Mouse (Mus musculus) olfactory bulb, adult 2 months (tissue): Measurements from ENCODE around the gene Frat2. TPM values are rescaled to one million over a fixed set of nuclear protein-coding genes. Genes with fewer than 3 reads are reported as not detected.

Source experiments
- H3K27ac ChIP-seq: fragments of 200-500 bp; 2 replicates; pipeline ENCODE4 v1.5.1; 2012; ENCODE audit warnings: low read depth, low read length; ENCODE audit not compliant: insufficient read depth
- H3K4me1 ChIP-seq: fragments of 200-500 bp; 2 replicates; pipeline ENCODE4 v1.6.1; 2012; ENCODE audit warnings: low read length; ENCODE audit not compliant: control insufficient read depth, insufficient read depth
- H3K4me3 ChIP-seq: fragments of 200-500 bp; 2 replicates; pipeline ENCODE4 v1.5.1; 2012; ENCODE audit warnings: mild to moderate bottlenecking, low read depth, low read length, moderate library complexity; ENCODE audit not compliant: insufficient read depth
- CTCF ChIP-seq: fragments of 200-500 bp; IDR thresholded peaks from 2 replicates; pipeline ENCODE4 v1.5.1; 2012; ENCODE audit warnings: low read depth, mild to moderate bottlenecking, low read length, moderate library complexity; ENCODE audit not compliant: insufficient read depth
- POLR2A ChIP-seq: fragments of 200-500 bp; IDR thresholded peaks from 2 replicates; pipeline ENCODE4 v1.6.1; 2012; ENCODE audit warnings: mild to moderate bottlenecking, low read depth, low read length, moderate library complexity; ENCODE audit not compliant: insufficient read depth
- WGBS: fragments of 180-500 bp; shearing (Covaris S2); methylation state at CpG from one replicate; pipeline ENCODE4 v1.1.7; 2018; 5-methylcytosine and 5-hydroxymethylcytosine counted together
- polyA plus RNA-seq: library from polyadenylated mRNA; stranded (reverse); fragments of >200 nt; gene quantifications from 2 replicates; pipeline ENCODE4 v1.2.4, GENCODE M21; 2012; ENCODE audit warnings: low replicate concordance; ENCODE audit not compliant: missing spikeins, insufficient read depth, insufficient read length

Gene Frat2
- polyA plus RNA-seq, 1 experiment, result not detected

DNA sequence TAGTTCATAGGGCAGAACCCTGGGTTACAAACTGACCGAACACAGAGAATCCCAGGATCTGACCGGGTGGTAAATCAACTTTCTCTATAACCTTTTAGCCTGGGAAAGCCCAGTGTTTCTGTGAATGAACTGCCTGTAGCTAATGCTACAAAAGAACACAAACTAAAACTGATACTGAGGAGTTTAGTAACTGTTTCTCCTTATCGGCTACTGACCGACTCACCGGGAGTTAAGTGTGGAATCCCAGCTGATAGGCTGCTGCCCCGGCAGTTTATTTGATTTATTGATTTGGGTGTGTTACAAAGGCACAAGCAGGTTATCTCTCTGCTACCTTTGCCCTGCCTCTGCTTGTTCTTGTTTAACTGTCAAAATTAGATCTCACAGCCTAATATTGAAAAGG is 9.1 kb downstream of the Frat2 start:
- 90% methylated on average over 6 of the region's 6 CpGs for WGBS
- no peak overlapping the region for H3K27ac ChIP-seq
- H3K4me3 ChIP-seq, result no peak overlapping the region
- TF ChIP-seq CTCF, result no peak
- peaks cover 16% of the 10 kb centered on the region for H3K4me1 ChIP-seq

DNA sequence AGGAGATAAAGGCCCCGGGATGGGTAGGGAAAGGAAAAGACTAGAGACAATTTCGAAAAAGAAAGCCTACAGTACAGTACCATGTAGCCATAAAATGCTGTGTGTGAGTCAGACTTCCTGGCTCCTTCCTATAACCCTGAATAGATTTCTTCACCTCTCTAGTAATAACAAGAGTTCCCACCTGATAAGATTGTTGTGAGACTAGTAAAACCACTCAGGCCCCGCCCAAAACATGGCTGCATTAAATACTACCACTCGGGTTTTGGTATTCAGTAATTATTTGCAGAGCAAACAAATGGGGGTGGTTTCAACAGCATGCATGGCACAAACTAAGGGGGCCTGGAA is 10.0 kb downstream of the Frat2 start:
- Histone ChIP-seq H3K27ac (no peak overlapping the region), H3K4me3 (no peak overlapping the region), H3K4me1 (peaks cover 18% of the 10 kb centered on the region)
- TF ChIP-seq POLR2A (no peak), CTCF (no peak)
- WGBS, result 57% methylated on average over 4 of the region's 4 CpGs

DNA sequence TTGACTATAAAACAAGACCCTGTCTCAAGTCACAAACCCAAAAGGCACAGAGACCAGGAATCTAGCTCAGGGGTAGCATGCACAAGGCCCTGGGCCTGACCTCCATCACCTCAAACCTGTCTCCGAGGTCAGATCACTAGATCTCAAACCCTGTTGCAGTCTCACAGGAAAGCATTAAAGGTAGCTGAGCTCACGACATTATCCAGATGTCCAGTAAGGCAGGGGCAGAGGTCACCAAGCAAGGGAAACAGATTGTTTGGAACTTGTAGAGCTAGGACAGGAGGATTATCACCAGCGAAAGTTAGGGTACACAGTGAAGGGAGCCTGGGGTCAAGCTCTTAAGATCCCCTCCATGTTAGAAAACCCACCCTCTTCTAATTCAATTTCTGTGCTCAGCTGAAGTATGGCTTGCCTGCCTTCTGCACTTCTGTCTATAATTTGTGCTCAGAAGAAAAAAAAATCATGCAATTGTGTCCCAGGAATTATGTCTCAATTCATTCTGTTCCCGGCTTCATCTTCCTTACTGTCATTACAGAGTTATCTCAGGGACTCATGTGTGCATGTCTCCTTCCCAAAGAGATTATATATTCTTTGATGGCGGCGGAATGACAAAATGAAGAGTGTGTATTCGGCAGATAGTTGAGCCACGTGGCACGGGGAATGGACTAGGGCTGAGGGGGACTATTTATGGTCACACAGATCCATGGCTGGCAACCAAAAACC is 10.6 kb downstream of the Frat2 start:
- Histone ChIP-seq H3K27ac (peak overlapping the region; percentile 51), H3K4me1 (peaks cover 21% of the 10 kb centered on the region), H3K4me3 (no peak overlapping the region)
- TF ChIP-seq CTCF, result no peak
- TF ChIP-seq POLR2A, result no peak
- WGBS, result 75% methylated on average over 9 of the region's 9 CpGs

DNA sequence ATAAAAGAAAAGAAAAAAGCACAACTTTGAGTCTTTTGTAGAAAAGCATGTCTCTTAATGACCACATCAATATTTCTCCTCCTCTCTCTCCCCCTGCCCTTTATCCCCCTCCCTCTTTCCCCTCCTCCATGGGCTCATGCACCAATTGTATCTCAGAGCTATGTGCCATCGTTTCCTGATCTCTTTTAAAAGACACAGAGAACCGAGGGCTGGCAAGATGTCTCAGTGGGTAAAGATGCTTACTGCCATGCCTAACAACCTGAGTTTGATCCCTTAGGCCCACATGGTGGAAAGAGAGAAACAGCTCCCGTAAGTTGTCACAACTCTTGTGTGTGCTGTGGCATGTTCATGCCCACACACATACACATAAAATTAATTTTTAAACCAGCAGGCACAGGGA is 11.2 kb downstream of the Frat2 start:
- no peak overlapping the region for H3K4me3 ChIP-seq
- peaks cover 25% of the 10 kb centered on the region for H3K4me1 ChIP-seq
- WGBS, result 38% methylated on average over 3 of the region's 3 CpGs
- TF ChIP-seq POLR2A (no peak), CTCF (no peak)
- peak overlapping the region; percentile 51 for H3K27ac ChIP-seq

DNA sequence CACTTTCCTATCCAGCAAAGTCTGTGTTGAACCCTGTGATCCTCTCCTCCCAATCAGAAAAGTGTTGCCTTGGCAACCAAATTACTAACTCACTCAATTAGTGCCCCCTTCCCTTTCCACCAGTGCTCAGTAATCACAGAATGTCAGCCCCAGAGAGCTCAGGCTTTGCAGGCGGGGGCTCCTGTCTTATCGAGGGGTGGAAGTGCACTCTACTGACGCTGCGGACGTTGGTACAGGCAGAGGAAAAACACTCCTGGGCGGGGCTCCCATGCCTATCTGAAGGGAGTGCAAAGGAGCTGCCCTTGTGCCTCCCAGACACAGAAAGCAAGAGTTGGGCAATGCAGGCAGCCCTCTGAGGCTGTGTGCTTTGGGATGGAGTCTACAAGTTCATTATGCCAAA is 12.1 kb downstream of the Frat2 start:
- TF ChIP-seq POLR2A (no peak), CTCF (peak; percentile 11; the same call in 1 of the 2 replicates)
- Histone ChIP-seq H3K4me1 (peaks cover 27% of the 10 kb centered on the region), H3K4me3 (peak overlapping the region; percentile 24; the same call in 1 of the 2 replicates), H3K27ac (peak overlapping the region; percentile 84)
- WGBS, result 3% methylated on average over 6 of the region's 6 CpGs

DNA sequence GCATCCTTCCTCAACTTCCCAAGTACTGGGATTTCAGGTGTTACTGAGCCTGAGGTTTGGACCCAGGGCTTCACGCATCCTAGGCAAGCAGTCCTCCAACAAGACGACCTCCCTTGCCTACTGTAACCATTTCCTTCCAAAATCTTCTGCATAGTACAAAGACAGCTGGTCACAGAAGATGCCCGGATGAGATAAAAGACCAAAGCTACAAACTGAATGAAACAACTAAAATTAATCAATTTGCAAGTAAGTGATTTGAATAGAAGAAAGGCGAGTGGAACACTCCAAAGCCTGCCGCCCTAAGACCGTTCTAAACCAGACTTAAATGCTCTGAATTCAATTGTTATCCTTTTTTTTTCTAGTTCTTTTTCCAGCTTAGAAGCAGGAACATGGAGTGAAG is 12.5 kb downstream of the Frat2 start:
- H3K27ac ChIP-seq, result peak overlapping the region; percentile 96

DNA sequence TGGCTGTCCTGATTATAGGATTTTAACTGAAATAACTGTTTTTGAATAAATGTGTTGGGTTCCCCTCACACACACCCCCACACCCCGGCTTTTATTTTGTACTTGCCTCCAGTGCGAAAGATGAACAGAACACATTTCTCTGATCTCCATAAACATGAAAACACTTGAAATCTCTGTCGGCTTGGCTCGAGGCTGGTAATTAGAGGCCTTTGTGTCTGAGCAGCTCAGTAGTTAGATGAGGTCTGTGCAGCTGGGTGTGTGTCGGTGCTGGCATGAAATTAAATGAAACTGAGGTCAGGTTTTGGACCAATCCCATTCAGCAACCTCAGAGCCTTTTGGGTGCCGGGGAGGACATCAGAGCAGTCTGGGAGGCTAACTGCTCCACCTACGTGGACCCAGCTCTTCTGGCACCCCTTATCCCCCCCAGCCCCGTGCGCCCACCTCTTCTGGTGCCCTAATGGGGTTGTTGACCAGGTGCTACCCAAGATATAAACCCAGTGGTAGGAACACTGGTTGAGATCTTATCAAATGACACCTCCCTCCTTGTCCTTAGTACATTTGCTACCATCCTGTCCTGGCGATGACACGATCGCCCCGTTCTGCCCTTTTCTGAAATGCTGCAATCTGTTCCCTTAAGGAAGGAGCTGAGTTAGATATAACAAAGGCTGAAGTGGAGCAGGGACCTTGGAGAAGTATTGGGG is 15.3 kb downstream of the Frat2 start:
- Histone ChIP-seq H3K4me1 (peaks cover 26% of the 10 kb centered on the region), H3K4me3 (peak overlapping the region; percentile 43), H3K27ac (peak overlapping the region; percentile 47)
- TF ChIP-seq CTCF, result no peak
- no peak for TF ChIP-seq POLR2A
- 25% methylated on average over 13 of the region's 13 CpGs for WGBS

More for the DNA sequence above, 12.5 kb downstream of the Frat2 start:
- TF ChIP-seq CTCF, result no peak
- no peak for TF ChIP-seq POLR2A
- H3K4me3 ChIP-seq, result no peak overlapping the region
- H3K4me1 ChIP-seq, result peaks cover 27% of the 10 kb centered on the region
- WGBS, result 29% methylated on average over 6 of the region's 6 CpGs

DNA sequence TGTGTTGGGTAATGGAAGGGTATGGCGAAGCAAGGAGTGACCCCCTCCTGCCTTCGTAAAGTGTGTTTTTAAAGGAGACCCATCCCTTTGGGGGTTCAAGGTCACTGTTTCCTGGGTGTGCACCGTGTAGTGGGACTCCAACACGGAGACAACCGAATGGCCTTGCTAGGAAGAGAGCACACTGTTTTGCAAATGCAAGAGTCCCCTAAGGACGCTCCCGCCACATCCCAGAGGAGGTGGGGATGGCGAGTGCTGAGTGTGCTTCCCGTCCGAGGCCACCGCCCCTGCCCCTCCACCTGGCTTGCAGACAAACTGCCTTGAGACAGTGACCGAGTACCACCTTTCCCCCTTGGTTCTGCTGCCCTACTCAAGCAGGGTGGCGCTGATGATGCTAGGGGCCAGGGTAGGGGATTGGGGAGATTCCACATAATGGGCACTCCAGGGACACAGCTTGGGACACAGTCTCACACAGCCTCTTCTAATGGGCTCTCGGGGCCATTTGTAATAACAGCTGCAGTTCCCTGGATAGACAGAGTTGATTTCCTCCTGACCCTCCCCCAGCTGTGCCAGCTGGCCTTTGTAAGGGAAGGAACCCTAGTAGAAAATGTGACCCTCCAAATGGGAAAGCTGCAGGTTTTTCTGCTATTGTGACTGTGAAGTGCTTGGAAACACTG is 16.1 kb downstream of the Frat2 start:
- TF ChIP-seq CTCF, result no peak
- TF ChIP-seq POLR2A, result no peak
- Histone ChIP-seq H3K4me3 (peak overlapping the region; percentile 92), H3K27ac (peak overlapping the region; percentile 47), H3K4me1 (peaks cover 22% of the 10 kb centered on the region)
- 15% methylated on average over 14 of the region's 14 CpGs for WGBS

DNA sequence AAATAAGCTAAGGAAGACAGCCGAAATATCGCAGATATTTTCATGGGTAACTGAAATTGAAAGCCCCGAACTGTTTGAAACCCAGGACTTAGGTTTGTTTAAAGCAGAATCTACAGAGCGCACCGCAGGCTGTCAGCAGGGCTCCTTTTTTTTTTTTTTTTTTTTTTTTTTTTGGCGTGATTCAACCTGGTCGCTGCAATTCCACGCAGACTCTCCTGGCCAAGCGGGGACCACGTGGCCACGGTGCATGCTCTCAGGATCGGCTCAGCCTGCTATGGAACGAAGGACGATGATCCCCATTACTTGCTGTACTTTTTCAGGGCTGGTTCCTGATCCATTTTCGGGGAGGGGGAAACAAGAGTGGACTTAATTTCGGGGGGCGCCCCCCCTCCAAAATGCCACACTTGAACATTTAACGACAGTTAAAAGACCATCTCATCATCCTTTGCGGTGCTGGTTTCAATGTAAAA is 16.8 kb downstream of the Frat2 start:
- peaks cover 17% of the 10 kb centered on the region for H3K4me1 ChIP-seq
- TF ChIP-seq POLR2A (no peak), CTCF (no peak)
- peak overlapping the region; percentile 96 for H3K27ac ChIP-seq
- under 1% methylated on average over 19 of the region's 19 CpGs for WGBS
- peak overlapping the region; percentile 92 for H3K4me3 ChIP-seq
